Mouse (Mus musculus) kidney, adult 2 months (tissue): ENCODE measurements at regions not wholly inside any gene's neighbourhood (a gene's known extent, or its start where the extent isn't known, plus 50 kb on each side); places are given as distances from the start of the nearest gene placed in this dataset.

Source experiments
- CTCF ChIP-seq: fragments of 200-500 bp; conservative IDR thresholded peaks from 2 replicates; pipeline ENCODE4 v1.5.1; 2011; ENCODE audit warnings: low read depth, mild to moderate bottlenecking, control low read depth, low read length, moderate library complexity, mixed read lengths; ENCODE audit not compliant: insufficient read depth, insufficient read length
- POLR2A ChIP-seq: fragments of 200-500 bp; IDR thresholded peaks from one replicate; pipeline ENCODE4 v1.6.1; 2011; ENCODE audit warnings: low read depth, low read length, control low read depth

DNA sequence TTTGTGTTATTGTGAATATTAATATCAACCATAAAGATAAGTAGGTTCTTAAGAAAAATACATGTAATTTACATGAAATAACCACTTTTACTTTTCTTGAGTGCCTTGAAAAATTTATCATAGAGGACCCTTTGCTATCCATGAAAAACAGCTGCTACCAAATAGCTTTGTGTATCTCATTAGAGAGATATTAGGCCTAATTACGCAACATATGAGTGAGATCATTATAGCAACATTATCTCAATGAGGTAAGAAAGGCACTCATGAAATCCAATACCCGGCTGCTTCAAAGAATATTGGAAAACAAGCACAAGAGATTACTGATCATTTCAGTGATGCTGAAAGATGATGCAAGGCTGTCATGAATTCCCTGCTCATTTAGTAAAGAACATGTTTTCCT lies 74.9 kb upstream of the Gm11146 start:
- TF ChIP-seq CTCF (no peak), POLR2A (no peak)
